Comparison of ENCODE assay signal across 8 mouse cellular contexts in genomic region chr6:51172856-51173619, GRCm38 (mm10).
A peak's percentile ranks its signal among the peaks of the same experiment; 100 is the strongest.
DNase-seq lines count a peak whose midpoint lies in the region; ATAC-seq and TF ChIP-seq lines count a peak whose summit lies in the region.

No protein-coding gene starts in this region.

- TF ChIP-seq CTCF in intestine, postnatal 0 days (IDR thresholded peaks at IDR 0.05; ENCODE audit: low read depth), result peak; percentile 27; the same call in 1 of the 2 replicates
- TF ChIP-seq CTCF in lung, embryonic 14.5 days (IDR thresholded peaks at IDR 0.05; ENCODE audit: low read depth), result 0 out of 2 replicates have a peak, but pooled peaks have one; percentile 20

- no peaks in the 10 kb centered on the region for H3K9me3 ChIP-seq in intestine, postnatal 0 days (ENCODE audit: control insufficient read depth)
- H3K9me3 ChIP-seq in lung, embryonic 14.5 days (ENCODE audit: low read depth, low read length), result no peaks in the 10 kb centered on the region

- H3K9ac ChIP-seq in intestine, postnatal 0 days (ENCODE audit: low read depth, low read length), result no peak overlapping the region
- H3K9ac ChIP-seq in lung, embryonic 14.5 days, result peak overlapping the region; percentile 21; the same call in 1 of the 2 replicates

- H3K4me3 ChIP-seq in intestine, postnatal 0 days (ENCODE audit: low read depth, low read length), result peak overlapping the region; percentile 30
- H3K4me3 ChIP-seq in lung, embryonic 14.5 days (ENCODE audit: low read depth, low read length), result peak overlapping the region; percentile 36

- H3K4me1 ChIP-seq in intestine, postnatal 0 days (replicated peaks; ENCODE audit: control insufficient read depth, insufficient read depth, low read length), result 0 out of 2 replicates have a peak, but pooled peaks cover 4% of the 10 kb centered on the region
- peaks cover 8% of the 10 kb centered on the region; the same call in 1 of the 2 replicates for H3K4me1 ChIP-seq in lung, embryonic 14.5 days (ENCODE audit: insufficient read depth)

- no peaks in the 10 kb centered on the region for H3K36me3 ChIP-seq in intestine, postnatal 0 days (ENCODE audit: control insufficient read depth, insufficient read depth)
- no peaks in the 10 kb centered on the region for H3K36me3 ChIP-seq in lung, embryonic 14.5 days (ENCODE audit: insufficient read depth)

- peaks cover 85% of the 10 kb centered on the region for H3K27me3 ChIP-seq in intestine, postnatal 0 days (replicated peaks; ENCODE audit: control insufficient read depth, insufficient read depth, low read length)
- H3K27me3 ChIP-seq in lung, embryonic 14.5 days (ENCODE audit: insufficient read depth, low read length), result peaks cover 46% of the 10 kb centered on the region

- H3K27ac ChIP-seq in intestine, postnatal 0 days (ENCODE audit: low read depth, low read length), result peak overlapping the region; percentile 68
- peak overlapping the region; percentile 80 for H3K27ac ChIP-seq in lung, embryonic 14.5 days (ENCODE audit: low read depth)

- peak; percentile 81 for DNase-seq in left cerebral cortex, postnatal 4 days
- DNase-seq in left cerebral cortex, adult 11 months (ENCODE audit: low spot score), result no peak
- DNase-seq in embryo, embryonic 11.5 days (ENCODE audit: low read depth, low spot score), result peak; percentile 92
- peak; percentile 93 to 94 for DNase-seq in heart, adult 18-20 months
- peak; percentile 97 for DNase-seq in lung, embryonic 14.5 days
- DNase-seq in ovary, adult 18-20 months (ENCODE audit: low spot score), result peak; percentile 24
- no peak for DNase-seq in T-cell, adult 2 months (ENCODE audit: low spot score)

- 1% methylated on average over 25 of the region's 25 CpGs for WGBS in intestine, postnatal 0 days
- WGBS in lung, embryonic 14.5 days, result under 1% methylated on average over 25 of the region's 25 CpGs

- peak overlapping the region; percentile 59 for H3K4me2 ChIP-seq in intestine, postnatal 0 days (replicated peaks; ENCODE audit: low read depth)
- H3K4me2 ChIP-seq in lung, embryonic 14.5 days, result peak overlapping the region; percentile 71

- peak; percentile 61 for ATAC-seq in intestine, postnatal 0 days
- peak; percentile 86 for ATAC-seq in lung, embryonic 14.5 days (ENCODE audit: insufficient read depth)

- intact Hi-C loops in left cerebral cortex, postnatal 4 days (cut with DNase I), result loop anchor here (5.0 kb wide), 1 partner anchor 1049 kb away; the partner anchor contains the start of gene Hoxa7

Comparison
In these comparisons a context has a peak if more than half of its experiments do, and no peak if none do; other contexts are left out.
1. DNase-seq: peak in left cerebral cortex, postnatal 4 days (single experiment), embryo, embryonic 11.5 days (single experiment), heart, adult 18-20 months (2 of 2), lung, embryonic 14.5 days (single experiment) and ovary, adult 18-20 months (single experiment); none in left cerebral cortex, adult 11 months (single experiment) and T-cell, adult 2 months (single experiment).